Mouse (Mus musculus) kidney, adult 10 weeks (tissue): Measurements from ENCODE around the gene Tmem205. TPM values are rescaled to one million over a fixed set of nuclear protein-coding genes. Genes with fewer than 3 reads are reported as not detected.

Source experiments
- polyA plus RNA-seq: library from polyadenylated mRNA; stranded (reverse); fragments of 350-450 nt; fragmentation: Illumina TruSeq; extraction: RNeasy Lipid Tissue Mini Kit (QIAGEN cat#74804); gene quantifications from one replicate; pipeline ENCODE4 v1.2.3, GENCODE M21; 2014; ENCODE audit warnings: low read depth, low replicate concordance

Tmem205 gene
- polyA plus RNA-seq, result 0.97 TPM

GRCm38 (mm10) chr9:21927208-21927753 lies at the start of gene Tmem205, which contains the start of gene Ccdc159:
Tmem205 (minus strand) TSS chr9:21927556.
Ccdc159 (plus strand) TSS chr9:21927471.

GRCm38 (mm10) chr9:21963417-21963816 lies 36.1 kb upstream of the Tmem205 start, which contains the start of gene Epor:
Epor (minus strand) TSS chr9:21963506.

GRCm38 (mm10) chr9:21955570-21956281 lies 28.4 kb upstream of the Tmem205 start, which contains the start of gene Swsap1:
Swsap1 (plus strand) TSS chr9:21955755.

GRCm38 (mm10) chr9:21936692-21937570 lies 9.6 kb upstream of the Tmem205 start, which contains the start of gene Plppr2:
Plppr2 (plus strand) TSS chr9:21937033.

GRCm38 (mm10) chr9:21918035-21918592 lies 9.2 kb downstream of the Tmem205 start, which contains the start of gene Rab3d:
Rab3d (minus strand) TSS chr9:21918192.

Other genes with a start within 250 kb of the Tmem205 start
- gene Ldlr, start 204.1 kb downstream of the Tmem205 start, polyA plus RNA-seq, result 6.7 TPM
- 1.2 TPM for gene Spc24, start 167.3 kb downstream of the Tmem205 start, polyA plus RNA-seq
- gene Kank2, start 128.8 kb downstream of the Tmem205 start, polyA plus RNA-seq, result 4.7 TPM
- gene Angptl8, start 92.0 kb downstream of the Tmem205 start, polyA plus RNA-seq, result not detected
- 3.0 TPM for gene Dock6, start 74.9 kb downstream of the Tmem205 start, polyA plus RNA-seq
- 1.9 TPM for gene Rab3d, start 9.4 kb downstream of the Tmem205 start, polyA plus RNA-seq
- gene Ccdc159, start 85 bp downstream of the Tmem205 start, polyA plus RNA-seq, result not detected
- gene Plppr2, start 9.5 kb upstream of the Tmem205 start, polyA plus RNA-seq, result not detected
- gene Swsap1, start 28.2 kb upstream of the Tmem205 start, polyA plus RNA-seq, result 6.1 TPM
- not detected for gene Epor, start 36.0 kb upstream of the Tmem205 start, polyA plus RNA-seq
- gene Rgl3, start 61.9 kb upstream of the Tmem205 start, polyA plus RNA-seq, result 2.5 TPM
- gene Ccdc151, start 75.1 kb upstream of the Tmem205 start, polyA plus RNA-seq, result not detected
- gene Prkcsh, start 75.2 kb upstream of the Tmem205 start, polyA plus RNA-seq, result 7.0 TPM
- 0.16 TPM for gene Elavl3, start 124.5 kb upstream of the Tmem205 start, polyA plus RNA-seq
- gene Gm49318, start 143.7 kb upstream of the Tmem205 start, polyA plus RNA-seq, result not detected
- gene Zfp653, start 143.8 kb upstream of the Tmem205 start, polyA plus RNA-seq, result 0.16 TPM
- 8.3 TPM for gene Ecsit, start 157.9 kb upstream of the Tmem205 start, polyA plus RNA-seq
- gene Cnn1, start 171.7 kb upstream of the Tmem205 start, polyA plus RNA-seq, result 5.1 TPM
- gene Elof1, start 189.6 kb upstream of the Tmem205 start, polyA plus RNA-seq, result 7.7 TPM
- 3.6 TPM for gene Acp5, start 208.2 kb upstream of the Tmem205 start, polyA plus RNA-seq
- gene Pigyl, start 229.3 kb upstream of the Tmem205 start, polyA plus RNA-seq, result 4.6 TPM